Mouse (Mus musculus): Measurements from ENCODE around the gene Lasp1. TPM values are rescaled to one million over a fixed set of nuclear protein-coding genes. Genes with fewer than 3 reads are reported as not detected.

Gene Lasp1
- polyA plus RNA-seq, 1 experiment from 2014 or later: 137 TPM

- Histone ChIP-seq H3K4me1 (replicated peaks) (peaks cover 89% of the 10 kb centered on the region), H3K9me3 (no peaks in the 10 kb centered on the region), H3K36me3 (peaks cover 30% of the 10 kb centered on the region), H3K4me2 (replicated peaks) (no peak overlapping the region), H3K9ac (replicated peaks) (no peak overlapping the region; the same call in 1 of the 2 replicates), H3K4me3 (replicated peaks) (no peak overlapping the region), H3K27ac (0 out of 2 replicates have a peak overlapping the region, but pooled peaks have one; percentile 7), H3K27me3 (no peaks in the 10 kb centered on the region)
- no peak for ATAC-seq
- 59% methylated on average over 6 of the region's 6 CpGs for WGBS
These were observed 8.8 kb downstream of the Lasp1 start for GRCm38 (mm10) chr11:97807626-97808025.

GRCm38 (mm10) chr11:97808093-97808492 lies 9.3 kb downstream of the Lasp1 start:
- no peaks in the 10 kb centered on the region for H3K27me3 ChIP-seq
- H3K9ac ChIP-seq (replicated peaks): no peak overlapping the region; the same call in 1 of the 2 replicates
- H3K36me3 ChIP-seq: peaks cover 30% of the 10 kb centered on the region
- no peak for ATAC-seq
- WGBS: 67% methylated on average over 2 of the region's 2 CpGs
- H3K4me3 ChIP-seq (replicated peaks): no peak overlapping the region
- no peak overlapping the region for H3K4me2 ChIP-seq (replicated peaks)
- H3K4me1 ChIP-seq (replicated peaks): peaks cover 92% of the 10 kb centered on the region
- 0 out of 2 replicates have a peak overlapping the region, but pooled peaks have one; percentile 7 for H3K27ac ChIP-seq
- H3K9me3 ChIP-seq: no peaks in the 10 kb centered on the region

DNA sequence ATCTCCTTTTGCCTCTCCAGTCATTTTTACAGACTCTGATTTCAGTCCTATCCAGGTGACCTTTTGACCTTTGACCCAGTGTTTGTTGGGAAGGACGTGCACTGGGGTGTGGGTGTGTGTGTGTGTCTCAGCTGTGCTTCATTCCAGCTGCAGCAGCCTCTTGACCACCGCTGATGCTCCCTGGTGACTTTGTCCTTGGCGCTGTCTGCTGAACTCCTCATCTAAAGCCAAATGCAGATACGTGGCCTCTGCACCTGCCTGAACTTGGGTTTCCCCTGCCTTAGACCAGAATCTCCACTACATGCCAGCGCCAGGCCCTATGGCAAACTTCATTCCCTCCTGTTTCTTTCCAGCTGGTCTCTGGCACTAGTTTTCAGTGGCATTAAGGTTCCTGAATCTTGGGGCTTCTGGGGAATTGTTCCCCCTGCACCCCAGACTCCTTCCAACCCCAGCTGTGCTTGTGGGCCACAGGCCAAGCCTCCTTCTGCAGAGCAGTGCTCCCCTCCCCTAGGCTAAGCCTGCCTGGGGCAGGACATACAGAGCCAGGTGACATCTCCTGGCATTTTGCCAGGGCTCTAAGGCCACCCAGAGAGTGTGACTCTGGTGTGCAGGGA lies 9.9 kb downstream of the Lasp1 start:
- H3K9me3 ChIP-seq: no peaks in the 10 kb centered on the region
- peaks cover 30% of the 10 kb centered on the region for H3K36me3 ChIP-seq
- 55% methylated on average over 5 of the region's 5 CpGs for WGBS
- H3K9ac ChIP-seq (replicated peaks): peak overlapping the region; percentile 49; the same call in 1 of the 2 replicates
- H3K4me3 ChIP-seq (replicated peaks): no peak overlapping the region
- no peak overlapping the region for H3K4me2 ChIP-seq (replicated peaks)
- H3K27ac ChIP-seq: peak overlapping the region; percentile 56
- no peaks in the 10 kb centered on the region for H3K27me3 ChIP-seq
- peaks cover 97% of the 10 kb centered on the region for H3K4me1 ChIP-seq (replicated peaks)
- no peak for ATAC-seq

DNA sequence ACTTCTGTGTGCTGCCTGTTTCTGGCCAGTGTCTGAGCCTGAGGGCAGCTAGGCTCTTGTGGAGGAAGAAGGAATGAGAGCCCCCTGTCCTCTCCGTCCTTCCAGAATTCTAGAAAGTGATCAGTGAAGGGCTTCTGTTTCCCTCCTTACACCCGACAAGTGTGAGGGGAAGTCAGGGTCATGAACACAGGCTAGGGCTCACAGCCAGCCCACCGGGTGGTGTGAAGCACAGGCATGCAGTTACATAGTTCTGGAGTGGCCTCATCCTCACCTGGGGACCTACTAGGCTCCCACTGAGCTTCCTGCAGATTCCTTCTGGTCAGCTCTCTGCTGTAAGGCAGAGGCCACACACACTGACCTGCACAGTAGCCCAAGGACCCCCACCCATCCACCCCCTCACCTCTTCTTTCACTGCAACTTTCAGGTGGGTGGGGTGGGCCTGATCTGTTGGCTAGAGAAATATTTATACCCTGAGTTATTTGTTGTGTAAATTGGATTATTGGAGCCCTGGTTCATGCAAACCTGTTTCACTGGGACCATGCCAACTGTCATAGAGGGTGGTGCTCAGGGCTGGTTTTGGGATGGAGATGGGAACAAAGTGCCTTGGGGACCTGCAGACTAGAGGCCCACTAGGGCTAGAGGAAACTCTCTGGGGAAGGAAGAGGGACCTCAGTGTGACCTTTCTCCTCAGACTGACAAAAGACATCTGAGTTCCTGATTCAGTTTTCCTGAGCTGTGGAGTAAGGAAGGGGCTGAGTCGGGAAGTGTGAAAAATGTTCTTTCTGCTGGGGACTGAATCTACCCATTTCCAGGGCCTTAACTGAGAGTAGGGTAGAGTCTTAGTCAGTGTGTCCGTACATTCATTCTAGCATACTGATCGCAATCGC lies 10.7 kb downstream of the Lasp1 start:
- no peaks in the 10 kb centered on the region for H3K9me3 ChIP-seq
- H3K9ac ChIP-seq (replicated peaks): peak overlapping the region; percentile 49; the same call in 1 of the 2 replicates
- WGBS: 75% methylated on average over 7 of the region's 7 CpGs
- no peak for ATAC-seq
- H3K4me1 ChIP-seq (replicated peaks): peaks cover 96% of the 10 kb centered on the region
- no peaks in the 10 kb centered on the region for H3K27me3 ChIP-seq
- peak overlapping the region; percentile 56 for H3K27ac ChIP-seq
- H3K4me3 ChIP-seq (replicated peaks): no peak overlapping the region
- peaks cover 35% of the 10 kb centered on the region for H3K36me3 ChIP-seq
- H3K4me2 ChIP-seq (replicated peaks): no peak overlapping the region

- Histone ChIP-seq H3K4me3 (replicated peaks) (no peak overlapping the region), H3K4me2 (replicated peaks) (no peak overlapping the region), H3K36me3 (peaks cover 44% of the 10 kb centered on the region), H3K9ac (replicated peaks) (no peak overlapping the region), H3K4me1 (replicated peaks) (peaks cover 96% of the 10 kb centered on the region), H3K27ac (0 out of 2 replicates have a peak overlapping the region, but pooled peaks have one; percentile 17), H3K9me3 (no peaks in the 10 kb centered on the region), H3K27me3 (no peaks in the 10 kb centered on the region)
- WGBS: 83% methylated on average over 7 of the region's 7 CpGs
- no peak for ATAC-seq
These were observed 11.6 kb downstream of the Lasp1 start for GRCm38 (mm10) chr11:97810356-97810755.

DNA sequence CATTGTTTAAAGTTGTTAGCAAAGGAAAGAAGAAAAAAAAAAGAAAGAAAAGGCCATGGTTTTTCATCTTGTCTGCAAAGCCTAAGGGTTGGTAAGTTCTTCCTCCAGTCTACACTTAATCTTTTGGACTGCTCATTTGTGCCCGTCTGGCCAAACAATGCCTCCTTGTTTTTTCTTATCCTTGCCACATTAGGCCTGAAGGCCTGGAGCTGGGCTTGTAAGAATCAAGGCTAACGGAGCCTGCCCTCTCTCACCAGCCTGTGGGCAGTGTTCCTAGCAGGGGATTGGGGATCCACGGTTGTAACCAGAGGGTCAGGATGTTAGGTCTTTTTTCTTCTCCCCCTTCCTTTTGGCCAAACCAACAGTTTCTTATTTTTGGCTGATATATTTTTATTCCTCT lies 12.2 kb downstream of the Lasp1 start:
- Histone ChIP-seq H3K27ac (peak overlapping the region; percentile 96), H3K9me3 (no peaks in the 10 kb centered on the region), H3K27me3 (no peaks in the 10 kb centered on the region), H3K9ac (replicated peaks) (peak overlapping the region; percentile 44; the same call in 1 of the 2 replicates), H3K4me2 (replicated peaks) (no peak overlapping the region), H3K36me3 (peaks cover 50% of the 10 kb centered on the region), H3K4me1 (replicated peaks) (peaks cover 96% of the 10 kb centered on the region), H3K4me3 (replicated peaks) (no peak overlapping the region)
- WGBS: 11% methylated on average over 3 of the region's 3 CpGs
- no peak for ATAC-seq

DNA sequence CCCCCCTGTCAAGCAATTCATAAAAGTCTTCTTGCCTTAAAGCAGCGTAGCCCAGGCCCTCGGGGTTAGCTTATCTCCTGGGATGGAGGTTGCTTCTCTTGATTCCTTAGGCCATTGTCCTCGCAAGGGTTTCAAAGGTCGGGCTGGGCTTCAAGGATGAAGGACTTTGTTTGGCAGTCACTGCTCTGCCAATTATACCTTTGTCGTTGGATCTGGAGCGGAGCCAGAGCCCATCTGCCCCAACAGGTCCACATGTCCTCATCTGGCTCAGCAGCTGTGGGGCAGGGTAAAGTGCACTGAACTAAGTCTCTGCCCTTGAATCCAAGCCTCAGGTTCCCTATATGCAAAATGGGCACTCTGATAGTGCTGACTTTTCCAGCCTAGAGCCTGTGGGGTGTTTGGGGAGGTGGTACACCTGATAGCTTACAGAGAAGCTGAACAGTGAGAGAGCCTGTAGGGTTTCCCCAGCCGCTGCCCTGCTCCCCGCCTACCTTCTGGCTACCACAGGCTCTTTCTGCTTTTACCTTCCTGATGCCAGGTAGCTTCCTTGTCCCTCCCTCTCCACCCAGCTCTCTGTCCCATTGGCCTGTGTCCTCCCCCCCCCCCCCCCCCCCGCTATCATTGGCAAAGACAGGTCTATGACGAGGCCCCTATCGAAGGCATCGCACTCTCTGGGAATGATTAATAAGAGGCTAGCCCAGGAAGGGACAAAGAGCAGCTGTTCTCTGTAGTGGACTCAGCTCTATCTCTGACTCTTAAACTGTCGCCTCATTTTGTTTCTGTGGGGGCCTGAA lies 13.0 kb downstream of the Lasp1 start:
- no peaks in the 10 kb centered on the region for H3K27me3 ChIP-seq
- H3K27ac ChIP-seq: peak overlapping the region; percentile 96
- 23% methylated on average over 12 of the region's 13 CpGs for WGBS
- peak overlapping the region; percentile 46 for H3K9ac ChIP-seq (replicated peaks)
- H3K36me3 ChIP-seq: peaks cover 55% of the 10 kb centered on the region
- H3K9me3 ChIP-seq: no peaks in the 10 kb centered on the region
- peak; percentile 8 for ATAC-seq
- H3K4me1 ChIP-seq (replicated peaks): peaks cover 96% of the 10 kb centered on the region
- H3K4me2 ChIP-seq (replicated peaks): peak overlapping the region; percentile 49
- H3K4me3 ChIP-seq (replicated peaks): peak overlapping the region; percentile 14; the same call in 1 of the 2 replicates

DNA sequence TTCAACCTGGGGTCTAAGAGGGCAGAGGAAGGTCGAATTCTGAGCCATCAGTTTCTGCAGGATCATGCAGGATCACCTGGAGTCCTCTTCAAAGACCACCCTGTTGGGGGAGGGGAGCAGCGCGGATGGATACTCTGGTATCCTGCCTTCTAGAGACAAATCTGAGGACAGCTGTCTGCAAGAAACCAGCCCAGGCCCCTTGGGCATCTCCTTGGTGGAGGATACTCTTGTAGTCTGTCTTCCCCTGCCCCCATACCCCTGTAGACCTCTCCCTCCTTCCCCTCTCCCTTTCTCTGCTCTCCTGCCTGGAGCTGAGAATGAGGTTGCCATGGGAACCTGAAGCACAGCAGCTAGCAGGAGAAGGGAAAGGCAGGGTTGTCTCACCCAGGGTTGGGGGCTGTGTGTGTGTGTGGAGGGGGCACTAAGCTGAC lies 13.7 kb downstream of the Lasp1 start:
- Histone ChIP-seq H3K36me3 (peaks cover 52% of the 10 kb centered on the region), H3K27ac (peak overlapping the region; percentile 96), H3K9ac (replicated peaks) (peak overlapping the region; percentile 46), H3K4me3 (replicated peaks) (peak overlapping the region; percentile 14; the same call in 1 of the 2 replicates), H3K27me3 (no peaks in the 10 kb centered on the region), H3K4me2 (replicated peaks) (peak overlapping the region; percentile 49), H3K9me3 (no peaks in the 10 kb centered on the region), H3K4me1 (replicated peaks) (peaks cover 97% of the 10 kb centered on the region)
- peak; percentile 94 for ATAC-seq
- 9% methylated on average over 3 of the region's 3 CpGs for WGBS

DNA sequence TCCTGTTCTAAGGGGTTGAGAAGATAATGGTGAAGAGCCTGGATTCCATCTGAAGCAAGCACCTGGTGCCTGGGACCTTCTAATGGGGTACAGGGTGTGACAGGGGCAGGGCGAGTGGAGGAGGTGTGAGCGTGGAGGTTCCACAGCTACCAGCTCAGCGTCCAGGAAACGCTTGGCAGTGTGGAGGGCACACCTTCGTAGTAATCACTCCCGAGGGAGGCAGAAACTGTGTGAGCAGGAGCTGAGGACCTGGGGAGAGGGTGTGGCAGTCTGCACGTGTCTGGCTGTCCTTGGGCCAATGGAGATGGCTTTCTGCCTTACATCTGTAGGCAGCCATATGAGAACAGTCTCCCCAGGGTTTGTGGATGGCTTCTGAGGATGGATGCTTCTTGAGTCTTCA lies 14.3 kb downstream of the Lasp1 start:
- Histone ChIP-seq H3K36me3 (peaks cover 47% of the 10 kb centered on the region), H3K4me3 (replicated peaks) (0 out of 2 replicates have a peak overlapping the region, but pooled peaks have one; percentile 4), H3K27me3 (no peaks in the 10 kb centered on the region), H3K4me2 (replicated peaks) (peak overlapping the region; percentile 49), H3K9me3 (no peaks in the 10 kb centered on the region), H3K27ac (peak overlapping the region; percentile 96), H3K4me1 (replicated peaks) (peaks cover 97% of the 10 kb centered on the region), H3K9ac (replicated peaks) (peak overlapping the region; percentile 46)
- WGBS: 31% methylated on average over 7 of the region's 7 CpGs
- peak; percentile 56 for ATAC-seq

GRCm38 (mm10) chr11:97813746-97814515 lies 15.1 kb downstream of the Lasp1 start:
- 80% methylated on average over 17 of the region's 17 CpGs for WGBS
- H3K9ac ChIP-seq (replicated peaks): peak overlapping the region; percentile 43

DNA sequence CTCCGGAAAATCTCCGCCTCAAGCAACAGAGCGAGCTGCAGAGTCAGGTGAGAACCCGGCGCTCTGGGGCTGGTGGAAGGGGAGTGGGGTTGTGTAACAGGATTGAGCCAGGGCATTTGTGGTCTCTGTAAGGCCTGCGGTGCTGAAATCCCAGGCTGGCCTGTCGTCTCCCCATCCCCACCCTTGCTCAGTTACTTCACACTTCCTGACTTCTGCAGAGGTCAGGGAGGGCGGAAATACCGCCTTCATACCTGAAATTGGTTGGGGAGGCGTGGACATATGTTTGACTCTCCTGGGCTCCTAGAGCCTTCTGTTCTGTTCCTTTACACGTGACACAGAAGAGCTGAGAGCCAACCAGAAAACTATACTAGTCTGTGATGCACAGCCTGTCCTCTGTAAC lies 16.9 kb downstream of the Lasp1 start:
- H3K27ac ChIP-seq: peak overlapping the region; percentile 56; the same call in 1 of the 2 replicates

More at GRCm38 (mm10) chr11:97813746-97814515, 15.1 kb downstream of the Lasp1 start:
- no peak for ATAC-seq
- peak overlapping the region; percentile 96 for H3K27ac ChIP-seq
- H3K36me3 ChIP-seq: peaks cover 38% of the 10 kb centered on the region
- no peaks in the 10 kb centered on the region for H3K27me3 ChIP-seq
- H3K4me1 ChIP-seq (replicated peaks): peaks cover 97% of the 10 kb centered on the region
- H3K4me3 ChIP-seq (replicated peaks): no peak overlapping the region
- no peaks in the 10 kb centered on the region for H3K9me3 ChIP-seq
- 0 out of 2 replicates have a peak overlapping the region, but pooled peaks have one; percentile 1 for H3K4me2 ChIP-seq (replicated peaks)

More for the DNA sequence above, 16.9 kb downstream of the Lasp1 start:
- Histone ChIP-seq H3K4me1 (replicated peaks) (peaks cover 86% of the 10 kb centered on the region), H3K4me2 (replicated peaks) (no peak overlapping the region), H3K4me3 (replicated peaks) (no peak overlapping the region), H3K27me3 (no peaks in the 10 kb centered on the region), H3K36me3 (peaks cover 45% of the 10 kb centered on the region), H3K9me3 (no peaks in the 10 kb centered on the region), H3K9ac (replicated peaks) (peak overlapping the region; percentile 36; the same call in 1 of the 2 replicates)
- no peak for ATAC-seq
- WGBS: 68% methylated on average over 11 of the region's 11 CpGs
